Mouse (Mus musculus) C2C12 (cell line): ENCODE data around the gene Il31ra. TPM values are rescaled to one million over a fixed set of nuclear protein-coding genes. Genes with fewer than 3 reads are reported as not detected.

Experiments used
- H3K27me3 ChIP-seq: one replicate; pipeline ENCODE4 v1.6.1; 2011; ENCODE audit not compliant: control insufficient read depth, insufficient read depth, insufficient read length
- H3K36me3 ChIP-seq: one replicate; pipeline ENCODE4 v1.6.1; 2011; ENCODE audit not compliant: control insufficient read depth, insufficient read depth
- H3K4me3 ChIP-seq: one replicate; pipeline ENCODE4 v1.5.1; 2011; ENCODE audit warnings: mild to moderate bottlenecking, control low read depth; ENCODE audit not compliant: poor library complexity, insufficient read depth, severe bottlenecking
- H3K79me2 ChIP-seq: one replicate; pipeline ENCODE4 v1.6.1; 2011; ENCODE audit not compliant: control insufficient read depth, insufficient read depth
- H3K79me3 ChIP-seq: one replicate; pipeline ENCODE4 v1.6.1; 2011; ENCODE audit warnings: low read depth, control low read depth
- H3ac ChIP-seq: one replicate; pipeline ENCODE3; 2011; ENCODE audit warnings: low read depth; ENCODE audit not compliant: control insufficient read depth, insufficient read length
- CEBPB ChIP-seq: IDR thresholded peaks from one replicate; pipeline ENCODE4 v1.6.1; 2011; ENCODE audit warnings: low read depth, mild to moderate bottlenecking, control low read depth, moderate library complexity
- CTCF ChIP-seq: IDR thresholded peaks from one replicate; pipeline ENCODE4 v1.5.1; 2011; ENCODE audit not compliant: control insufficient read depth, insufficient read depth, insufficient read length
- FOSL1 ChIP-seq: IDR thresholded peaks from one replicate; pipeline ENCODE4 v1.8.0; 2011; ENCODE audit warnings: mild to moderate bottlenecking, low read length; ENCODE audit not compliant: poor library complexity, insufficient read depth, severe bottlenecking
- MAX ChIP-seq: IDR thresholded peaks from one replicate; pipeline ENCODE4 v1.6.1; 2011; ENCODE audit warnings: mild to moderate bottlenecking, control low read depth
- MYOD1 ChIP-seq: IDR thresholded peaks from one replicate; pipeline ENCODE4 v1.6.1; 2011; ENCODE audit warnings: low read depth; ENCODE audit not compliant: control insufficient read depth, insufficient read length
- MYOG ChIP-seq: IDR thresholded peaks from one replicate; pipeline ENCODE4 v1.6.1; 2011; ENCODE audit not compliant: control insufficient read depth, insufficient read length; ENCODE audit errors: extremely low read depth
- USF1 ChIP-seq: IDR thresholded peaks from one replicate; pipeline ENCODE4 v1.6.1; 2011; ENCODE audit warnings: low read depth, mild to moderate bottlenecking, control low read depth, moderate library complexity
- polyA plus RNA-seq: library from polyadenylated mRNA; unstranded; fragments of >200 nt; fragmentation: generic; extraction: Trizol; gene quantifications from one replicate; pipeline ENCODE4 v1.2.1, GENCODE M21; 2012; ENCODE audit warnings: missing spikeins

The Il31ra gene
- polyA plus RNA-seq, 1 experiment: not detected

DNA sequence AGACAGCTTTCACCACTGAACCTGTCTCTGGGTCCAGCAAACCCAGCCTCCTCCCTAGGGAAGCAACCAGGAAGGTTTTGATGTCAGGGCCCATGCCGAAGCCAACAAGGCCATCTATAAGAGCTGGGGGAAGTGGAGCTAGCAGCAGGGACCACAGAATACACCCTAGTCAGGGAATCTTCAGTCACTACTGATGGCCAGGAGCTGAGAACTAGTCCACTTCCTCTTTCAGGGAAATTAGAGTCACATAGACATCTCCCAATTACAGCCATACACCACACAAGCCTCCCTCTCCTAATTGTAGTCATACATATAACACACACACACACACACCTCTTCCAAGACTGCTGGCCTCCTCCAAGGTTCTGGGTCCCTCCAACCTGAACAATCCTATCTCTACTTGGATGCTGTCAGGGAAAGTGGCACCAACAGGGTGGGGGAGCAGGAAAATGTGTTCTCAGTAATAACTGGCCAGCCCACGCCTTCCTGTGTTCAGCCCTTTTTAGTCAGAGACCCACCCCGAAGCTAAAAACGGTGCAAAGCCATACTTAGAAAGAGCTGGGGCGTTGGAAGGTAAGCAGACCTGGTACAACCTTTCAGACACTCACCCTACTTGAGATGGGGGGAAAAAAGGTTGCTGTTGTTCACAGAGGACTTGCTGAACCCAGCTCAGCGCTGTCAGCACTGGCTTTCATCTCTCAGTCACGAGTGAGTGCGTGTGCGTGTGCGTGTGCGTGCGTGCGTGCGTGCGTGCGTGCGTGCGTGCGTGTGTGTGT lies 83.5 kb downstream of the Il31ra start:
- no peak overlapping the region for H3K4me3 ChIP-seq
- no peaks in the 10 kb centered on the region for H3K79me2 ChIP-seq
- H3K79me3 ChIP-seq: no peaks in the 10 kb centered on the region
- peaks cover 7% of the 10 kb centered on the region for H3K36me3 ChIP-seq
- no peak overlapping the region for H3ac ChIP-seq
- TF ChIP-seq MYOG (no peak), CEBPB (no peak), USF1 (no peak), MYOD1 (no peak)
- H3K27me3 ChIP-seq: no peaks in the 10 kb centered on the region

DNA sequence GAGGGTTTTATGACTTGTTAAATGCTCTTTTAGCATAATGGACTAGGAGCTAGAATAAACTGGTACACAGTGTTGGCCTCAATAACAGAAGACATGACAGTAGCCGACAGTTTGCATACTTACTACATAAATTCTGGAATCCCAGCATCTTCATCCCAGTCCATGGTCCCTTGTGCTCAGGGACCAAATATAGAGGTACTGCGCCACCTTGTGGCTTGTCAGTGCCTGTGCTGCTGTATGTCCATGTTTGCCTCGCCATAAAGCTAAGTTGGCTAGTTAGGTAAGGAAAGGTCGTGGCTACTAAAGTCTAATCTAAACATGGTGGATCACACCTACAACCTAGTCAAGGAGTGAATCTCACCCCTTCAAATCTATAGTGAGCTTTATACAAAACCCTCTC lies 84.7 kb downstream of the Il31ra start:
- H3K79me3 ChIP-seq: no peaks in the 10 kb centered on the region
- no peak overlapping the region for H3K4me3 ChIP-seq
- no peaks in the 10 kb centered on the region for H3K79me2 ChIP-seq
- no peaks in the 10 kb centered on the region for H3K27me3 ChIP-seq
- H3ac ChIP-seq: no peak overlapping the region
- H3K36me3 ChIP-seq: peaks cover 19% of the 10 kb centered on the region
- no peak for TF ChIP-seq CEBPB
- TF ChIP-seq MYOD1: no peak
- TF ChIP-seq FOSL1: no peak
- no peak for TF ChIP-seq USF1
- no peak for TF ChIP-seq MYOG
- TF ChIP-seq CTCF: peak; percentile 87

DNA sequence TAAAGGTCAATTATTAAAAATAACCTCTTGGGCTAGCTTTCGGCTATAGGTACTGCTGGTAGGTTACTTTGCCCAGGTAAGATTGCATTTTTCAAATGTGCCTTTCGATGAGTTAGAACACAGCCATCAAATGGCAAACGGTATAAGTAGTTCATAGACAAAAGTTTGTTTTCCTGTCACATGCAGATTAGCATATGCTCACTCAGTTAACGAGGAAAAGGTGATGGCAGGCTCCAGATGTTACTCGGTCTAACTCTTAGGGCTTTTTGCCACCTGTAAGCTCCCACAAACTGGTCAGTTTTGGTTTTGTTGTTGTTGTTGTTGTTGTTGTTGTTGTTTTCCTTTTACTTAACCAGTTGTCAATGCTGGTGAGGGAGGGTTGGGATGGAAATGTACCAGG lies 85.7 kb downstream of the Il31ra start:
- Histone ChIP-seq H3ac (no peak overlapping the region), H3K79me3 (no peaks in the 10 kb centered on the region), H3K36me3 (peaks cover 24% of the 10 kb centered on the region), H3K27me3 (no peaks in the 10 kb centered on the region), H3K79me2 (no peaks in the 10 kb centered on the region), H3K4me3 (no peak overlapping the region)
- TF ChIP-seq MAX (no peak), MYOG (no peak), MYOD1 (no peak), CTCF (no peak), CEBPB (no peak), FOSL1 (no peak), USF1 (no peak)

DNA sequence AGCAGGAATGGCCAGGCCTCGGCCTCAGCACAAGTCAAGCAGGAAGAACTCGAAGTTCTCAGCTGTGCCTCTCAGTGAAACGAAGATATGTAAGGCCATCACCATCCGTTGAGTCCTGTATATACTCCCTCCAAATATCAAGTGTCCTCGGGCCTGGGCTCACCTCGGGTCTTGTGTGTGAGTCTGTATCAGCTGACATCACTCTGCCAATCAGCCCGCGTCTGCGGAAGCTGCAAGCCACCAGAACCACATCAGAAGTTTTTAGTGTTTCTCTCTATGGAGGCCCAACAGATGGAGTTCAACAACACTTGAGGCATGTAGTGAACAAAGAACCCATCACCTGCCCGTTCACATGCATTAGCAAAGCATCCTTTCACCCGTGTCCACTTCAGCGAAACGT lies 86.5 kb downstream of the Il31ra start:
- H3K36me3 ChIP-seq: peaks cover 30% of the 10 kb centered on the region
- H3K79me2 ChIP-seq: no peaks in the 10 kb centered on the region

DNA sequence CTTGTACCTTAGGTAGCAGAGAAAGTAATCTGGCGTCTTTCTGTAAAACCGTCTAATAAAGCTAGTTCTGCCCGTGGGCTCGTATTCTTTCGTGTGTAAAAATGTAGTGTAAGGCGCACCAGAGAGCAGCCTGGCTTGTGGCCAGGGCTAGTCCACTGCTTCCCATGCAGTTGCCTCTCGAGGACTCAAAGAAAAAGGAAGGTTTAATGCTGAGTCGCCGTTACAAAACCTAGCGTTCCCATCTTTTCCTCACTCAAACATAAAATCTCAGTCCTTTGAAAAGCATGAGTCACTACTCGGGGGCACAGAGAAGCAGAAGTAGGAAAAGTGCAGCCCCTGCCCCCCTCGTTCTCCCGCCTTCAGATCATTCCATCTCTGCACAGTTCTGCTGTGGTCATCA lies 87.4 kb downstream of the Il31ra start:
- Histone ChIP-seq H3ac (no peak overlapping the region), H3K4me3 (no peak overlapping the region), H3K79me3 (no peaks in the 10 kb centered on the region), H3K27me3 (no peaks in the 10 kb centered on the region), H3K36me3 (peaks cover 38% of the 10 kb centered on the region), H3K79me2 (no peaks in the 10 kb centered on the region)
- no peak for TF ChIP-seq MYOG
- no peak for TF ChIP-seq CTCF
- no peak for TF ChIP-seq MYOD1
- TF ChIP-seq FOSL1: no peak
- no peak for TF ChIP-seq MAX
- TF ChIP-seq USF1: no peak
- no peak for TF ChIP-seq CEBPB

More for the DNA sequence above, 86.5 kb downstream of the Il31ra start:
- H3K27me3 ChIP-seq: no peaks in the 10 kb centered on the region
- no peaks in the 10 kb centered on the region for H3K79me3 ChIP-seq
- no peak overlapping the region for H3K4me3 ChIP-seq
- TF ChIP-seq CTCF: no peak
- TF ChIP-seq MAX: no peak
- TF ChIP-seq MYOG: no peak
- no peak for TF ChIP-seq FOSL1
- H3ac ChIP-seq: no peak overlapping the region

DNA sequence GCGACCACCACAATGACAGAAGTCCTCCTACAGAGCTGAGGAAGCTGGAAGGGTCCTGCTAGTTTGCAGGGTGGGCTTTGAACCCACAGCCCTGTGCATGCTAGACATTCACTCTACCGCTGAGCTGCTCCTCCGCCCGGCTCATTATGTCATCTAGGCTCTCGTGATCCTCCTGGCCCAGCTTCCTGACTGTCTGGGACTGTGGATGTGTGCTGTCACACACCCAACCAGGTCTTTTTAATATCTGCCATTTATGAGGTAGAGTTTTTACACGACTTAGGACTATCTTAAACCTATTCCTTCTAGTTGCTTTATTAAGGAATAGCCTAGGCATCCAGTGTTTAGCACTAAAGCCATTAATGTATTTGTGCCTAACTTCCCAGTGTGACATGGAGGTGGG lies 88.7 kb downstream of the Il31ra start:
- H3K79me2 ChIP-seq: no peaks in the 10 kb centered on the region
- H3K27me3 ChIP-seq: no peaks in the 10 kb centered on the region
- H3K4me3 ChIP-seq: no peak overlapping the region
- H3ac ChIP-seq: no peak overlapping the region
- TF ChIP-seq MYOG: no peak
- TF ChIP-seq MAX: no peak
- no peak for TF ChIP-seq FOSL1
- no peak for TF ChIP-seq CTCF
- TF ChIP-seq MYOD1: no peak
- no peak for TF ChIP-seq USF1
- no peak for TF ChIP-seq CEBPB
- H3K79me3 ChIP-seq: no peaks in the 10 kb centered on the region
- H3K36me3 ChIP-seq: peaks cover 49% of the 10 kb centered on the region
